8 mouse cellular contexts compared by ENCODE assay signal in genomic region chr4:137897298-137897612, GRCm38 (mm10). TPM values are rescaled to one million over a fixed set of nuclear protein-coding genes. Genes with fewer than 3 reads are reported as not detected.
A peak's percentile ranks its signal among the peaks of the same experiment; 100 is the strongest.
DNase-seq lines count a peak whose midpoint lies in the region; ATAC-seq lines count a peak whose summit lies in the region.

No protein-coding gene starts in this region.

- peak; percentile 68 for ATAC-seq in limb, embryonic 13.5 days (ENCODE audit: low FRiP score, low read depth)
- ATAC-seq in neural tube, embryonic 15.5 days (ENCODE audit: low FRiP score): peak; percentile 54

- H3K27me3 ChIP-seq in limb, embryonic 13.5 days: no peaks in the 10 kb centered on the region
- H3K27me3 ChIP-seq in neural tube, embryonic 15.5 days (replicated peaks): no peaks in the 10 kb centered on the region

- peak; percentile 68 for DNase-seq in layer of hippocampus, adult 11-12 months (ENCODE audit: low spot score)
- DNase-seq in layer of hippocampus, adult 9-10 months (ENCODE audit: low spot score): no peak
- DNase-seq in fat pad, adult 2 months (ENCODE audit: extremely low read depth, low read depth, low spot score): peak; percentile 57
- peak; percentile 72 to 86 for DNase-seq in heart, adult 9 months (ENCODE audit: low spot score in 2 of 2)
- peak; percentile 77 for DNase-seq in kidney, adult 9 months
- DNase-seq in B cell, adult 2 months: no peak

- no peak overlapping the region for H3K4me3 ChIP-seq in limb, embryonic 13.5 days
- no peak overlapping the region for H3K4me3 ChIP-seq in neural tube, embryonic 15.5 days (replicated peaks)

- no peaks in the 10 kb centered on the region for H3K36me3 ChIP-seq in limb, embryonic 13.5 days
- no peaks in the 10 kb centered on the region for H3K36me3 ChIP-seq in neural tube, embryonic 15.5 days

- peak overlapping the region; percentile 54 for H3K9ac ChIP-seq in limb, embryonic 13.5 days
- H3K9ac ChIP-seq in neural tube, embryonic 15.5 days (replicated peaks): no peak overlapping the region

- WGBS in limb, embryonic 13.5 days: 12% methylated on average over 8 of the region's 8 CpGs
- 16% methylated on average over 8 of the region's 8 CpGs for WGBS in neural tube, embryonic 15.5 days

- peak overlapping the region; percentile 27 for H3K4me2 ChIP-seq in limb, embryonic 13.5 days (replicated peaks)
- no peak overlapping the region for H3K4me2 ChIP-seq in neural tube, embryonic 15.5 days

- no peaks in the 10 kb centered on the region for H3K9me3 ChIP-seq in limb, embryonic 13.5 days
- H3K9me3 ChIP-seq in neural tube, embryonic 15.5 days (replicated peaks): no peaks in the 10 kb centered on the region

- H3K27ac ChIP-seq in limb, embryonic 13.5 days: peak overlapping the region; percentile 85
- peak overlapping the region; percentile 75 for H3K27ac ChIP-seq in neural tube, embryonic 15.5 days (replicated peaks)

- peaks cover 57% of the 10 kb centered on the region for H3K4me1 ChIP-seq in limb, embryonic 13.5 days
- peaks cover 42% of the 10 kb centered on the region for H3K4me1 ChIP-seq in neural tube, embryonic 15.5 days

RNA-seq across cellular contexts. Expression of gene Ece1, which starts 35.2 kb away (rescaled TPM):
- 29.2 and 31.4 TPM in 2 replicates for polyA plus RNA-seq in limb, embryonic 13.5 days (2015; fragmentation: Nextera tagmentation; extraction: Ambion mirVana)
- polyA plus RNA-seq in neural tube, embryonic 15.5 days (2015; fragmentation: Nextera tagmentation; extraction: Ambion mirVana): 23.0 TPM in 2 replicates

Comparison
In these comparisons a context has a peak if more than half of its experiments do, and no peak if none do; other contexts are left out.
1. DNase-seq: peak in layer of hippocampus, adult 11-12 months (single experiment), fat pad, adult 2 months (single experiment), heart, adult 9 months (2 of 2) and kidney, adult 9 months (single experiment); none in layer of hippocampus, adult 9-10 months (single experiment) and B cell, adult 2 months (0 of 2).